Mouse (Mus musculus): ENCODE data around the gene Fut4. TPM values are rescaled to one million over a fixed set of nuclear protein-coding genes. Genes with fewer than 3 reads are reported as not detected.
A peak's percentile ranks its signal among the peaks of the same experiment; 100 is the strongest.

Gene Fut4
- polyA plus RNA-seq, 1 experiment from 2014 or later, result 2.9 TPM

- peaks cover 13% of the 10 kb centered on the region for H3K4me1 ChIP-seq
- H3K4me2 ChIP-seq, result no peak overlapping the region
- peaks cover 7% of the 10 kb centered on the region; the same call in 1 of the 2 replicates for H3K27me3 ChIP-seq
- H3K36me3 ChIP-seq, result no peaks in the 10 kb centered on the region
- ATAC-seq (ENCODE audit: borderline replicate concordance, extremely low read depth, low FRiP score, low TSS enrichment), result no peak
- 80% methylated on average over 3 of the region's 3 CpGs for WGBS
- H3K9me3 ChIP-seq, result no peaks in the 10 kb centered on the region
- no peak overlapping the region for H3K9ac ChIP-seq
- H3K27ac ChIP-seq, result no peak overlapping the region
- H3K4me3 ChIP-seq, result no peak overlapping the region
Measured at GRCm38 (mm10) chr9:14754469-14754868, 2.3 kb upstream of the Fut4 start.

- Histone ChIP-seq H3K27me3 (peaks cover 7% of the 10 kb centered on the region; the same call in 1 of the 2 replicates), H3K27ac (no peak overlapping the region), H3K9me3 (no peaks in the 10 kb centered on the region), H3K9ac (no peak overlapping the region), H3K4me1 (peaks cover 13% of the 10 kb centered on the region), H3K4me3 (no peak overlapping the region), H3K36me3 (no peaks in the 10 kb centered on the region), H3K4me2 (no peak overlapping the region)
- no peak for ATAC-seq (ENCODE audit: borderline replicate concordance, extremely low read depth, low FRiP score, low TSS enrichment)
Measured at GRCm38 (mm10) chr9:14753947-14754346, 1.8 kb upstream of the Fut4 start.

- ATAC-seq (ENCODE audit: borderline replicate concordance, extremely low read depth, low FRiP score, low TSS enrichment), result peak; percentile 63
- no peak overlapping the region for H3K27ac ChIP-seq
Measured at GRCm38 (mm10) chr9:14751503-14752000, 641 bp downstream of the Fut4 start.

GRCm38 (mm10) chr9:14750901-14751502 is 1.2 kb downstream of the Fut4 start:
- peak overlapping the region; percentile 50 for H3K4me3 ChIP-seq
- H3K4me2 ChIP-seq, result peak overlapping the region; percentile 98
- ATAC-seq (ENCODE audit: borderline replicate concordance, extremely low read depth, low FRiP score, low TSS enrichment), result no peak
- H3K27me3 ChIP-seq, result peaks cover 7% of the 10 kb centered on the region; the same call in 1 of the 2 replicates
- H3K9ac ChIP-seq, result peak overlapping the region; percentile 49
- H3K9me3 ChIP-seq, result no peaks in the 10 kb centered on the region
- H3K27ac ChIP-seq, result no peak overlapping the region
- 54% methylated on average over 42 of the region's 42 CpGs for WGBS
- peaks cover 13% of the 10 kb centered on the region for H3K4me1 ChIP-seq
- H3K36me3 ChIP-seq, result no peaks in the 10 kb centered on the region

More at GRCm38 (mm10) chr9:14751503-14752000, 641 bp downstream of the Fut4 start:
- no peaks in the 10 kb centered on the region for H3K36me3 ChIP-seq
- under 1% methylated on average over 50 of the region's 50 CpGs for WGBS
- peak overlapping the region; percentile 98 for H3K4me2 ChIP-seq
- peak overlapping the region; percentile 49 for H3K9ac ChIP-seq
- peaks cover 7% of the 10 kb centered on the region; the same call in 1 of the 2 replicates for H3K27me3 ChIP-seq
- peaks cover 13% of the 10 kb centered on the region for H3K4me1 ChIP-seq
- H3K4me3 ChIP-seq, result peak overlapping the region; percentile 50
- no peaks in the 10 kb centered on the region for H3K9me3 ChIP-seq

GRCm38 (mm10) chr9:14740151-14740924 is 11.9 kb downstream of the Fut4 start, which contains the start of gene Piwil4:
Piwil4 (minus strand) TSS chr9:14740733.
- WGBS, result 81% methylated on average over 19 of the region's 19 CpGs
- no peak for ATAC-seq (ENCODE audit: borderline replicate concordance, extremely low read depth, low FRiP score, low TSS enrichment)
- Histone ChIP-seq H3K9me3 (no peaks in the 10 kb centered on the region), H3K4me3 (no peak within 1 kb of the TSS), H3K4me1 (no peaks in the 10 kb centered on the region), H3K27ac (no peak within 1 kb of the TSS), H3K36me3 (no peaks in the 10 kb centered on the region), H3K4me2 (no peak within 1 kb of the TSS), H3K27me3 (no peaks in the 10 kb centered on the region), H3K9ac (no peak within 1 kb of the TSS)

GRCm38 (mm10) chr9:14739498-14740150 is 12.6 kb downstream of the Fut4 start:
- Histone ChIP-seq H3K4me3 (no peak overlapping the region), H3K9ac (no peak overlapping the region), H3K4me2 (no peak overlapping the region), H3K27me3 (no peaks in the 10 kb centered on the region), H3K36me3 (no peaks in the 10 kb centered on the region), H3K9me3 (no peaks in the 10 kb centered on the region), H3K4me1 (no peaks in the 10 kb centered on the region), H3K27ac (no peak overlapping the region)
- no peak for ATAC-seq (ENCODE audit: borderline replicate concordance, extremely low read depth, low FRiP score, low TSS enrichment)
- 48% methylated on average over 4 of the region's 4 CpGs for WGBS

GRCm38 (mm10) chr9:14730941-14731541 is 21.2 kb downstream of the Fut4 start:
- H3K27me3 ChIP-seq, result no peaks in the 10 kb centered on the region
- H3K4me3 ChIP-seq, result no peak overlapping the region
- WGBS, result 13% methylated on average over 9 of the region's 9 CpGs
- no peak overlapping the region for H3K27ac ChIP-seq
- no peak overlapping the region for H3K9ac ChIP-seq
- no peaks in the 10 kb centered on the region for H3K9me3 ChIP-seq
- H3K4me2 ChIP-seq, result no peak overlapping the region
- H3K36me3 ChIP-seq, result no peaks in the 10 kb centered on the region
- ATAC-seq (ENCODE audit: borderline replicate concordance, extremely low read depth, low FRiP score, low TSS enrichment), result peak; percentile 67
- 0 out of 2 replicates have a peak, but pooled peaks cover 7% of the 10 kb centered on the region for H3K4me1 ChIP-seq

GRCm38 (mm10) chr9:14728365-14728764 is 23.8 kb downstream of the Fut4 start:
- H3K9me3 ChIP-seq, result no peaks in the 10 kb centered on the region
- H3K27me3 ChIP-seq, result no peaks in the 10 kb centered on the region
- no peaks in the 10 kb centered on the region for H3K36me3 ChIP-seq
- H3K4me2 ChIP-seq, result no peak overlapping the region
- H3K27ac ChIP-seq, result no peak overlapping the region
- no peak overlapping the region for H3K4me3 ChIP-seq
- ATAC-seq (ENCODE audit: borderline replicate concordance, extremely low read depth, low FRiP score, low TSS enrichment), result no peak
- no peak overlapping the region for H3K9ac ChIP-seq
- H3K4me1 ChIP-seq, result 0 out of 2 replicates have a peak, but pooled peaks cover 7% of the 10 kb centered on the region
- 42% methylated on average over 4 of the region's 4 CpGs for whole genome bisulfite sequencing

GRCm38 (mm10) chr9:14726629-14727028 is 25.6 kb downstream of the Fut4 start:
- no peaks in the 10 kb centered on the region for H3K27me3 ChIP-seq
- no peak overlapping the region for H3K4me3 ChIP-seq
- H3K9me3 ChIP-seq, result no peaks in the 10 kb centered on the region
- WGBS, result 72% methylated on average over 4 of the region's 4 CpGs
- no peaks in the 10 kb centered on the region for H3K36me3 ChIP-seq
- H3K4me2 ChIP-seq, result no peak overlapping the region
- 0 out of 2 replicates have a peak, but pooled peaks cover 7% of the 10 kb centered on the region for H3K4me1 ChIP-seq
- no peak overlapping the region for H3K27ac ChIP-seq
- ATAC-seq (ENCODE audit: borderline replicate concordance, extremely low read depth, low FRiP score, low TSS enrichment), result no peak
- no peak overlapping the region for H3K9ac ChIP-seq

- H3K27me3 ChIP-seq, result no peaks in the 10 kb centered on the region
- no peak overlapping the region for H3K4me3 ChIP-seq
- no peak overlapping the region for H3K9ac ChIP-seq
- no peaks in the 10 kb centered on the region for H3K36me3 ChIP-seq
- no peaks in the 10 kb centered on the region for H3K9me3 ChIP-seq
- H3K4me2 ChIP-seq, result no peak overlapping the region
- WGBS, result 77% methylated on average over 6 of the region's 6 CpGs
- H3K4me1 ChIP-seq, result 0 out of 2 replicates have a peak, but pooled peaks cover 5% of the 10 kb centered on the region
- no peak for ATAC-seq (ENCODE audit: borderline replicate concordance, extremely low read depth, low FRiP score, low TSS enrichment)
- no peak overlapping the region for H3K27ac ChIP-seq
Measured at GRCm38 (mm10) chr9:14726005-14726404, 26.2 kb downstream of the Fut4 start.

- no peak for ATAC-seq (ENCODE audit: borderline replicate concordance, extremely low read depth, low FRiP score, low TSS enrichment)
- Histone ChIP-seq H3K9ac (no peak overlapping the region), H3K27ac (no peak overlapping the region), H3K4me2 (no peak overlapping the region), H3K9me3 (no peaks in the 10 kb centered on the region), H3K4me3 (no peak overlapping the region), H3K27me3 (no peaks in the 10 kb centered on the region), H3K4me1 (no peaks in the 10 kb centered on the region), H3K36me3 (no peaks in the 10 kb centered on the region)
- WGBS, result 62% methylated on average over 5 of the region's 5 CpGs
Measured at GRCm38 (mm10) chr9:14724755-14725420, 27.3 kb downstream of the Fut4 start.
